ENCODE assay signal across 10 mouse cellular contexts in genomic region chr3:79576468-79576816, GRCm38 (mm10). TPM values are rescaled to one million over a fixed set of nuclear protein-coding genes. Genes with fewer than 3 reads are reported as not detected.
DNase-seq lines count a peak whose midpoint lies in the region; ATAC-seq and TF ChIP-seq lines count a peak whose summit lies in the region.
"Had no signal": no experiment of that assay in that cellular context is flagged by ENCODE, and none has a peak within 500 bp of the region (broad histone marks: within the 10 kb centered on the region; RNA-seq: fewer than 3 reads in every experiment).

No protein-coding gene starts in this region.

- no peak for DNase-seq in heart, adult 11 months
- DNase-seq in lung, postnatal 25 days (ENCODE audit: low spot score), result no peak
- DNase-seq in forebrain, postnatal 0 days, result no peak
- DNase-seq in midbrain, postnatal 0 days (ENCODE audit: low spot score), result no peak
- no peak for DNase-seq in B cell, adult 2 months
- DNase-seq in adipocyte (ENCODE audit: low spot score), result no peak
- DNase-seq: cerebellum, postnatal 14 days had no signal

- H3K27ac ChIP-seq in heart, embryonic 15.5 days, result no peak overlapping the region
- H3K27ac ChIP-seq in lung, embryonic 15.5 days, result no peak overlapping the region
- H3K27ac ChIP-seq in forebrain, postnatal 0 days (ENCODE audit: low read depth, low read length), result no peak overlapping the region
- no peak overlapping the region for H3K27ac ChIP-seq in midbrain, postnatal 0 days (ENCODE audit: low read depth, low read length)

- ATAC-seq in heart, embryonic 15.5 days (replicated peaks; ENCODE audit: insufficient number of reproducible peaks, insufficient read depth, low FRiP score, low read depth), result 0 out of 2 replicates have a peak, but pooled peaks have one; percentile 5
- ATAC-seq in lung, embryonic 15.5 days (ENCODE audit: borderline replicate concordance, extremely low read depth, low FRiP score, low TSS enrichment), result peak; percentile 19; the same call in 1 of the 2 replicates
- ATAC-seq in forebrain, postnatal 0 days, result peak; percentile 21
- ATAC-seq in midbrain, postnatal 0 days (ENCODE audit: low FRiP score), result peak; percentile 17; the same call in 1 of the 2 replicates

- H3K4me1 ChIP-seq in heart, embryonic 15.5 days (replicated peaks), result peaks cover 11% of the 10 kb centered on the region
- H3K4me1 ChIP-seq in lung, embryonic 15.5 days, result no peaks in the 10 kb centered on the region
- 0 out of 2 replicates have a peak, but pooled peaks cover 4% of the 10 kb centered on the region for H3K4me1 ChIP-seq in forebrain, postnatal 0 days (ENCODE audit: insufficient read depth)
- H3K4me1 ChIP-seq in midbrain, postnatal 0 days (ENCODE audit: insufficient read depth, low read length), result no peaks in the 10 kb centered on the region

- TF ChIP-seq CTCF in forebrain, postnatal 0 days (IDR thresholded peaks at IDR 0.05; ENCODE audit: low read depth), result no peak
- no peak for TF ChIP-seq CTCF in midbrain, postnatal 0 days (IDR thresholded peaks at IDR 0.05)

- no peak overlapping the region for H3K4me3 ChIP-seq in heart, embryonic 15.5 days
- H3K4me3 ChIP-seq in lung, embryonic 15.5 days, result no peak overlapping the region
- no peak overlapping the region for H3K4me3 ChIP-seq in forebrain, postnatal 0 days (ENCODE audit: low read depth, low read length)
- no peak overlapping the region for H3K4me3 ChIP-seq in midbrain, postnatal 0 days (ENCODE audit: low read depth, low read length)
- H3K4me3 ChIP-seq: megakaryocyte, embryonic 14.5 days had no signal

- no peaks in the 10 kb centered on the region for H3K27me3 ChIP-seq in heart, embryonic 15.5 days
- H3K27me3 ChIP-seq in lung, embryonic 15.5 days, result no peaks in the 10 kb centered on the region
- no peaks in the 10 kb centered on the region for H3K27me3 ChIP-seq in forebrain, postnatal 0 days (ENCODE audit: insufficient read depth, low read length)
- H3K27me3 ChIP-seq in midbrain, postnatal 0 days (ENCODE audit: insufficient read depth, low read length), result no peaks in the 10 kb centered on the region
- H3K27me3 ChIP-seq: megakaryocyte, embryonic 14.5 days had no signal

- no peak overlapping the region for H3K9ac ChIP-seq in heart, embryonic 15.5 days
- no peak overlapping the region for H3K9ac ChIP-seq in lung, embryonic 15.5 days
- no peak overlapping the region for H3K9ac ChIP-seq in forebrain, postnatal 0 days
- no peak overlapping the region for H3K9ac ChIP-seq in midbrain, postnatal 0 days (replicated peaks; ENCODE audit: low read length, poor library complexity, severe bottlenecking)

- no peaks in the 10 kb centered on the region for H3K9me3 ChIP-seq in heart, embryonic 15.5 days (replicated peaks)
- no peaks in the 10 kb centered on the region for H3K9me3 ChIP-seq in lung, embryonic 15.5 days
- no peaks in the 10 kb centered on the region for H3K9me3 ChIP-seq in forebrain, postnatal 0 days (ENCODE audit: low read length)
- H3K9me3 ChIP-seq in midbrain, postnatal 0 days (ENCODE audit: low read length), result no peaks in the 10 kb centered on the region
- H3K9me3 ChIP-seq: megakaryocyte, embryonic 14.5 days had no signal

- 24% methylated on average over 3 of the region's 3 CpGs for WGBS in heart, embryonic 15.5 days
- 7% methylated on average over 3 of the region's 3 CpGs for WGBS in lung, embryonic 15.5 days
- 13% methylated on average over 3 of the region's 3 CpGs for WGBS in forebrain, postnatal 0 days
- 17% methylated on average over 3 of the region's 3 CpGs for WGBS in midbrain, postnatal 0 days

- H3K36me3 ChIP-seq in heart, embryonic 15.5 days, result no peaks in the 10 kb centered on the region
- no peaks in the 10 kb centered on the region for H3K36me3 ChIP-seq in lung, embryonic 15.5 days
- no peaks in the 10 kb centered on the region for H3K36me3 ChIP-seq in forebrain, postnatal 0 days (ENCODE audit: insufficient read depth)
- no peaks in the 10 kb centered on the region for H3K36me3 ChIP-seq in midbrain, postnatal 0 days (ENCODE audit: insufficient read depth, low read length)

- H3K4me2 ChIP-seq in heart, embryonic 15.5 days, result no peak overlapping the region
- H3K4me2 ChIP-seq in lung, embryonic 15.5 days, result peak overlapping the region; percentile 32; the same call in 1 of the 2 replicates
- no peak overlapping the region; the same call in 1 of the 2 replicates for H3K4me2 ChIP-seq in forebrain, postnatal 0 days (ENCODE audit: low read depth)
- peak overlapping the region; percentile 20 for H3K4me2 ChIP-seq in midbrain, postnatal 0 days (ENCODE audit: low read depth, low read length, poor library complexity, severe bottlenecking)

RNA-seq across cellular contexts. Expression of gene Fnip2, which starts 8.8 kb away (rescaled TPM):
- polyA plus RNA-seq in heart, embryonic 15.5 days (2015; fragmentation: Nextera tagmentation; extraction: Ambion mirVana), result 2.9 and 3.6 TPM in 2 replicates
- polyA plus RNA-seq in lung, embryonic 15.5 days (2015; fragmentation: Nextera tagmentation; extraction: Ambion mirVana), result 3.5 and 4.4 TPM in 2 replicates
- total RNA-seq in forebrain, postnatal 0 days (2014; rRNA removed), result 31.2 and 37.7 TPM in 2 replicates
- 3.1 and 5.1 TPM in 2 replicates for polyA plus RNA-seq in forebrain, postnatal 0 days (2015; fragmentation: Nextera tagmentation; extraction: Ambion mirVana)
- 30.3 and 35.7 TPM in 2 replicates for total RNA-seq in midbrain, postnatal 0 days (2014; rRNA removed)
- polyA plus RNA-seq in midbrain, postnatal 0 days (2015; fragmentation: Nextera tagmentation; extraction: Ambion mirVana), result 5.2 and 6.9 TPM in 2 replicates

RNA-seq across cellular contexts. Expression of gene Ppid, which starts 14.7 kb away (rescaled TPM):
- polyA plus RNA-seq in heart, embryonic 15.5 days (2015; fragmentation: Nextera tagmentation; extraction: Ambion mirVana), result 91.9 and 99.3 TPM in 2 replicates
- polyA plus RNA-seq in lung, embryonic 15.5 days (2015; fragmentation: Nextera tagmentation; extraction: Ambion mirVana), result 157 and 161 TPM in 2 replicates
- total RNA-seq in forebrain, postnatal 0 days (2014; rRNA removed), result 90.5 and 106 TPM in 2 replicates
- polyA plus RNA-seq in forebrain, postnatal 0 days (2015; fragmentation: Nextera tagmentation; extraction: Ambion mirVana), result 132 and 135 TPM in 2 replicates
- total RNA-seq in midbrain, postnatal 0 days (2014; rRNA removed), result 67.6 and 68.4 TPM in 2 replicates
- polyA plus RNA-seq in midbrain, postnatal 0 days (2015; fragmentation: Nextera tagmentation; extraction: Ambion mirVana), result 121 and 123 TPM in 2 replicates

RNA-seq across cellular contexts. Expression of gene 4930579G24Rik, which starts 52.4 kb away (rescaled TPM):
- polyA plus RNA-seq in heart, embryonic 15.5 days (2015; fragmentation: Nextera tagmentation; extraction: Ambion mirVana), result 22.6 and 23.7 TPM in 2 replicates
- 34.9 and 36.4 TPM in 2 replicates for polyA plus RNA-seq in lung, embryonic 15.5 days (2015; fragmentation: Nextera tagmentation; extraction: Ambion mirVana)
- 4.1 and 4.2 TPM in 2 replicates for total RNA-seq in forebrain, postnatal 0 days (2014; rRNA removed)
- polyA plus RNA-seq in forebrain, postnatal 0 days (2015; fragmentation: Nextera tagmentation; extraction: Ambion mirVana), result 3.9 and 4.5 TPM in 2 replicates
- 3.3 and 5.4 TPM in 2 replicates for total RNA-seq in midbrain, postnatal 0 days (2014; rRNA removed)
- polyA plus RNA-seq in midbrain, postnatal 0 days (2015; fragmentation: Nextera tagmentation; extraction: Ambion mirVana), result 2.7 and 3.7 TPM in 2 replicates

RNA-seq across cellular contexts. Expression of gene Etfdh, which starts 52.9 kb away (rescaled TPM):
- 159 and 187 TPM in 2 replicates for polyA plus RNA-seq in heart, embryonic 15.5 days (2015; fragmentation: Nextera tagmentation; extraction: Ambion mirVana)
- 53.6 and 55.6 TPM in 2 replicates for polyA plus RNA-seq in lung, embryonic 15.5 days (2015; fragmentation: Nextera tagmentation; extraction: Ambion mirVana)
- 28.5 and 29.5 TPM in 2 replicates for total RNA-seq in forebrain, postnatal 0 days (2014; rRNA removed)
- 36.4 and 38.9 TPM in 2 replicates for polyA plus RNA-seq in forebrain, postnatal 0 days (2015; fragmentation: Nextera tagmentation; extraction: Ambion mirVana)
- total RNA-seq in midbrain, postnatal 0 days (2014; rRNA removed), result 21.8 and 26.7 TPM in 2 replicates
- 36.0 and 38.9 TPM in 2 replicates for polyA plus RNA-seq in midbrain, postnatal 0 days (2015; fragmentation: Nextera tagmentation; extraction: Ambion mirVana)

Comparison
In these comparisons a context has a peak if more than half of its experiments do, and no peak if none do; other contexts are left out.
1. H3K4me2 ChIP-seq: peak in lung, embryonic 15.5 days (single experiment) and midbrain, postnatal 0 days (single experiment); none in heart, embryonic 15.5 days (single experiment) and forebrain, postnatal 0 days (single experiment).
2. Peak in every context shown above with its lines, with median percentiles within 50 percentile points of each other: ATAC-seq.